Mouse (Mus musculus) kidney, embryonic 15.5 days (tissue): ENCODE measurements around the gene Fermt1. TPM values are rescaled to one million over a fixed set of nuclear protein-coding genes. Genes with fewer than 3 reads are reported as not detected.

ENCODE experiments used
- ATAC-seq: fragments of 200-750 bp; cut with Nextera tagmentation; replicated peaks from 2 replicates; pipeline ENCODE4 v1.8.0; 2017; ENCODE audit warnings: moderate TSS enrichment; ENCODE audit not compliant: low FRiP score
- H3K27ac ChIP-seq: fragments of 300-500 bp; sonication (generic); 2 replicates; pipeline ENCODE4 v1.5.1; 2015; ENCODE audit warnings: mild to moderate bottlenecking, inconsistent platforms
- H3K27me3 ChIP-seq: fragments of 300-500 bp; sonication (generic); 2 replicates; pipeline ENCODE4 v1.6.1; 2015; ENCODE audit warnings: inconsistent platforms
- H3K36me3 ChIP-seq: fragments of 300-500 bp; sonication (generic); 2 replicates; pipeline ENCODE4 v1.6.1; 2015; ENCODE audit warnings: inconsistent platforms
- H3K4me1 ChIP-seq: fragments of 300-500 bp; sonication (generic); 2 replicates; pipeline ENCODE4 v1.6.1; 2015; ENCODE audit warnings: inconsistent platforms
- H3K4me2 ChIP-seq: fragments of 300-500 bp; sonication (generic); 2 replicates; pipeline ENCODE4 v1.6.1; 2015; ENCODE audit warnings: moderate library complexity, mild to moderate bottlenecking, inconsistent platforms
- H3K4me3 ChIP-seq: fragments of 300-500 bp; sonication (generic); replicated peaks from 2 replicates; pipeline ENCODE4 v1.5.1; 2015; ENCODE audit warnings: mild to moderate bottlenecking, inconsistent platforms
- H3K9ac ChIP-seq: fragments of 300-500 bp; sonication (generic); 2 replicates; pipeline ENCODE4 v1.6.1; 2015; ENCODE audit warnings: mild to moderate bottlenecking, inconsistent platforms
- H3K9me3 ChIP-seq: fragments of 300-500 bp; sonication (generic); replicated peaks from 2 replicates; pipeline ENCODE4 v1.6.1; 2016; ENCODE audit warnings: inconsistent platforms
- WGBS: fragments of 180-500 bp; shearing (Covaris S2); methylation state at CpG from one replicate; pipeline ENCODE4 v1.1.7; 2015; ENCODE audit warnings: mixed read lengths; 5-methylcytosine and 5-hydroxymethylcytosine counted together
- polyA plus RNA-seq: library from polyadenylated mRNA; unstranded; fragments of >200 nt; fragmentation: Nextera tagmentation; extraction: Ambion mirVana; gene quantifications from 2 replicates; pipeline ENCODE4 v1.2.1, GENCODE M21; 2015

Gene Fermt1
- polyA plus RNA-seq, 1 experiment from 2014 or later, result 16.2 TPM

- no peak overlapping the region for H3K9ac ChIP-seq
- WGBS, result 39% methylated on average over 9 of the region's 9 CpGs
- H3K9me3 ChIP-seq, result no peaks in the 10 kb centered on the region
- H3K4me3 ChIP-seq, result peak overlapping the region; percentile 23
- H3K27ac ChIP-seq, result no peak overlapping the region
- peaks cover 14% of the 10 kb centered on the region for H3K4me1 ChIP-seq
- no peak for ATAC-seq
- no peaks in the 10 kb centered on the region for H3K36me3 ChIP-seq
- H3K4me2 ChIP-seq, result peak overlapping the region; percentile 45
- peaks cover 54% of the 10 kb centered on the region for H3K27me3 ChIP-seq
Observed at GRCm38 (mm10) chr2:132943596-132943995, 2.1 kb downstream of the Fermt1 start.

DNA sequence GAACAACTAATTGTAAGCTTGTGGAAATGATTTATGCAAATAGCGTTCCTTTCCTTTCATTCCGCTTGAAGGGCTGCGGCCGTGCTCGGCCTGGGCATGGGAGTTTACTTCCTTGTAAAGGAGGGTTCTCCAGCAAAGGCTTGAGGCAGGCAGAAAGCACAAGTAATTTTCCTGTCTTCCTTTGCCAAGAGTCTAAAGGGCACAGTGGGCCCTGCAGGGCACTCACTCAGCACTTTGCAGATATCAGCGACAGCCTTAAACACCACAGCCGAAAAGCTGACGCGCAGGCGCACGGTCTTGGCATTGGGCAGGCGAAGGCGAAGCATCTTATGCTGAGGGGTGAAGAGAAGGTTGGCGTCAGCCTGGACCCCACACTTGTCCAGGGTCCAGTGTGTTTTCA is 6.7 kb downstream of the Fermt1 start:
- H3K4me3 ChIP-seq, result no peak overlapping the region
- H3K27ac ChIP-seq, result peak overlapping the region; percentile 34; the same call in 1 of the 2 replicates
- no peak overlapping the region for H3K9ac ChIP-seq
- H3K36me3 ChIP-seq, result no peaks in the 10 kb centered on the region
- peak; percentile 52 for ATAC-seq
- no peaks in the 10 kb centered on the region for H3K4me1 ChIP-seq
- H3K9me3 ChIP-seq, result no peaks in the 10 kb centered on the region
- 69% methylated on average over 14 of the region's 14 CpGs for WGBS
- H3K4me2 ChIP-seq, result no peak overlapping the region
- peaks cover 21% of the 10 kb centered on the region for H3K27me3 ChIP-seq

GRCm38 (mm10) chr2:132936176-132936575 is 9.5 kb downstream of the Fermt1 start:
- no peak overlapping the region for H3K27ac ChIP-seq
- H3K36me3 ChIP-seq, result peaks cover 4% of the 10 kb centered on the region; the same call in 1 of the 2 replicates
- no peak overlapping the region for H3K9ac ChIP-seq
- H3K27me3 ChIP-seq, result 0 out of 2 replicates have a peak, but pooled peaks cover 6% of the 10 kb centered on the region
- 88% methylated on average over 4 of the region's 4 CpGs for WGBS
- no peak for ATAC-seq
- H3K4me2 ChIP-seq, result no peak overlapping the region
- H3K9me3 ChIP-seq, result no peaks in the 10 kb centered on the region
- H3K4me3 ChIP-seq, result no peak overlapping the region
- H3K4me1 ChIP-seq, result no peaks in the 10 kb centered on the region

GRCm38 (mm10) chr2:132934711-132935110 is 11.0 kb downstream of the Fermt1 start:
- 85% methylated on average over 4 of the region's 4 CpGs for WGBS
- 0 out of 2 replicates have a peak, but pooled peaks cover 6% of the 10 kb centered on the region for H3K27me3 ChIP-seq
- H3K4me2 ChIP-seq, result no peak overlapping the region
- H3K4me1 ChIP-seq, result no peaks in the 10 kb centered on the region
- peaks cover 4% of the 10 kb centered on the region; the same call in 1 of the 2 replicates for H3K36me3 ChIP-seq
- no peaks in the 10 kb centered on the region for H3K9me3 ChIP-seq
- H3K9ac ChIP-seq, result no peak overlapping the region
- no peak overlapping the region for H3K4me3 ChIP-seq
- ATAC-seq, result no peak
- H3K27ac ChIP-seq, result no peak overlapping the region

- H3K27me3 ChIP-seq, result 0 out of 2 replicates have a peak, but pooled peaks cover 6% of the 10 kb centered on the region
- H3K36me3 ChIP-seq, result peaks cover 4% of the 10 kb centered on the region; the same call in 1 of the 2 replicates
- WGBS, result 79% methylated on average over 2 of the region's 2 CpGs
- H3K4me2 ChIP-seq, result no peak overlapping the region
- no peak for ATAC-seq
- no peak overlapping the region for H3K27ac ChIP-seq
- no peak overlapping the region for H3K9ac ChIP-seq
- H3K9me3 ChIP-seq, result no peaks in the 10 kb centered on the region
- no peak overlapping the region for H3K4me3 ChIP-seq
- H3K4me1 ChIP-seq, result no peaks in the 10 kb centered on the region
Observed at GRCm38 (mm10) chr2:132934142-132934541, 11.6 kb downstream of the Fermt1 start.

GRCm38 (mm10) chr2:132928999-132929398 is 16.7 kb downstream of the Fermt1 start:
- Histone ChIP-seq H3K36me3 (peaks cover 4% of the 10 kb centered on the region; the same call in 1 of the 2 replicates), H3K9ac (no peak overlapping the region), H3K27ac (0 out of 2 replicates have a peak overlapping the region, but pooled peaks have one; percentile 33), H3K27me3 (no peaks in the 10 kb centered on the region), H3K4me3 (no peak overlapping the region), H3K4me2 (no peak overlapping the region), H3K9me3 (no peaks in the 10 kb centered on the region), H3K4me1 (no peaks in the 10 kb centered on the region)
- WGBS, result 71% methylated on average over 2 of the region's 2 CpGs
- peak; percentile 81 for ATAC-seq

- Histone ChIP-seq H3K27ac (no peak overlapping the region), H3K9me3 (no peaks in the 10 kb centered on the region), H3K9ac (no peak overlapping the region), H3K4me2 (no peak overlapping the region), H3K4me1 (0 out of 2 replicates have a peak, but pooled peaks cover under 1% of the 10 kb centered on the region), H3K27me3 (no peaks in the 10 kb centered on the region), H3K36me3 (peaks cover 4% of the 10 kb centered on the region; the same call in 1 of the 2 replicates), H3K4me3 (no peak overlapping the region)
- no peak for ATAC-seq
- 42% methylated on average over 2 of the region's 2 CpGs for WGBS
Observed at GRCm38 (mm10) chr2:132927871-132928270, 17.8 kb downstream of the Fermt1 start.

GRCm38 (mm10) chr2:132927298-132927697 is 18.4 kb downstream of the Fermt1 start:
- WGBS, result 86% methylated on average over 2 of the region's 2 CpGs
- Histone ChIP-seq H3K9me3 (no peaks in the 10 kb centered on the region), H3K4me1 (peaks cover 6% of the 10 kb centered on the region; the same call in 1 of the 2 replicates), H3K9ac (no peak overlapping the region), H3K36me3 (peaks cover 4% of the 10 kb centered on the region; the same call in 1 of the 2 replicates), H3K4me3 (no peak overlapping the region), H3K4me2 (no peak overlapping the region), H3K27ac (no peak overlapping the region), H3K27me3 (no peaks in the 10 kb centered on the region)
- no peak for ATAC-seq

- H3K36me3 ChIP-seq, result no peaks in the 10 kb centered on the region
- no peaks in the 10 kb centered on the region for H3K27me3 ChIP-seq
- H3K9ac ChIP-seq, result no peak overlapping the region
- H3K4me3 ChIP-seq, result no peak overlapping the region
- peak; percentile 69 for ATAC-seq
- peak overlapping the region; percentile 78 for H3K27ac ChIP-seq
- H3K4me1 ChIP-seq, result peaks cover 10% of the 10 kb centered on the region; the same call in 1 of the 2 replicates
- 41% methylated on average over 8 of the region's 8 CpGs for WGBS
- H3K4me2 ChIP-seq, result no peak overlapping the region
- H3K9me3 ChIP-seq, result no peaks in the 10 kb centered on the region
Observed at GRCm38 (mm10) chr2:132923290-132924085, 22.2 kb downstream of the Fermt1 start.

GRCm38 (mm10) chr2:132922076-132922873 is 23.4 kb downstream of the Fermt1 start:
- no peak overlapping the region for H3K9ac ChIP-seq
- no peak overlapping the region for H3K4me2 ChIP-seq
- H3K27ac ChIP-seq, result peak overlapping the region; percentile 73
- no peaks in the 10 kb centered on the region for H3K27me3 ChIP-seq
- WGBS, result 53% methylated on average over 9 of the region's 9 CpGs
- H3K36me3 ChIP-seq, result no peaks in the 10 kb centered on the region
- H3K9me3 ChIP-seq, result no peaks in the 10 kb centered on the region
- ATAC-seq, result 0 out of 2 replicates have a peak, but pooled peaks have one; percentile 19
- no peak overlapping the region for H3K4me3 ChIP-seq
- H3K4me1 ChIP-seq, result peaks cover 10% of the 10 kb centered on the region; the same call in 1 of the 2 replicates

- Histone ChIP-seq H3K9me3 (no peaks in the 10 kb centered on the region), H3K27me3 (no peaks in the 10 kb centered on the region), H3K9ac (no peak overlapping the region), H3K4me2 (no peak overlapping the region), H3K27ac (no peak overlapping the region), H3K36me3 (no peaks in the 10 kb centered on the region), H3K4me1 (no peaks in the 10 kb centered on the region), H3K4me3 (no peak overlapping the region)
- WGBS, result 77% methylated on average over 1 of the region's 1 CpGs
- ATAC-seq, result no peak
Observed at GRCm38 (mm10) chr2:132914785-132915184, 30.9 kb downstream of the Fermt1 start.

- Histone ChIP-seq H3K27me3 (0 out of 2 replicates have a peak, but pooled peaks cover 3% of the 10 kb centered on the region), H3K4me1 (no peaks in the 10 kb centered on the region), H3K9ac (no peak overlapping the region), H3K36me3 (no peaks in the 10 kb centered on the region), H3K27ac (no peak overlapping the region), H3K9me3 (no peaks in the 10 kb centered on the region), H3K4me2 (no peak overlapping the region), H3K4me3 (no peak overlapping the region)
- 32% methylated on average over 8 of the region's 8 CpGs for WGBS
- ATAC-seq, result no peak
Observed at GRCm38 (mm10) chr2:132906763-132907162, 38.9 kb downstream of the Fermt1 start.
